ENCODE assay signal across 21 mouse cellular contexts in genomic region chr11:79753491-79753890, GRCm38 (mm10).
DNase-seq lines count a peak whose midpoint lies in the region; ATAC-seq and TF ChIP-seq lines count a peak whose summit lies in the region.
"Had no signal": no experiment of that assay in that cellular context is flagged by ENCODE, and none has a peak within 500 bp of the region (broad histone marks: within the 10 kb centered on the region; RNA-seq: fewer than 3 reads in every experiment).

No protein-coding gene starts in this region.

- no peak overlapping the region for H3K4me2 ChIP-seq in liver, embryonic 13.5 days
- H3K4me2 ChIP-seq in liver, embryonic 11.5 days, result no peak overlapping the region
- H3K4me2 ChIP-seq: forebrain, embryonic 13.5 days; heart, embryonic 13.5 days; hindbrain, embryonic 12.5 days; hindbrain, embryonic 15.5 days had no signal

- peaks cover 31% of the 10 kb centered on the region for H3K4me1 ChIP-seq in liver, embryonic 13.5 days (replicated peaks)
- H3K4me1 ChIP-seq in liver, embryonic 11.5 days (replicated peaks; ENCODE audit: control insufficient read depth, insufficient read depth, low read length), result peaks cover 9% of the 10 kb centered on the region; the same call in 1 of the 2 replicates
- H3K4me1 ChIP-seq in limb, embryonic 10.5 days, result peaks cover 10% of the 10 kb centered on the region
- H3K4me1 ChIP-seq: forebrain, embryonic 13.5 days; hindbrain, embryonic 12.5 days; hindbrain, embryonic 15.5 days had no signal

- H3K9me3 ChIP-seq in liver, embryonic 13.5 days (replicated peaks), result no peaks in the 10 kb centered on the region
- H3K9me3 ChIP-seq in liver, embryonic 11.5 days (ENCODE audit: control insufficient read depth, low read length), result no peaks in the 10 kb centered on the region
- H3K9me3 ChIP-seq in limb, embryonic 10.5 days (replicated peaks), result no peaks in the 10 kb centered on the region
- H3K9me3 ChIP-seq: forebrain, embryonic 10.5 days; forebrain, embryonic 13.5 days; heart, embryonic 10.5 days; heart, embryonic 13.5 days; hindbrain, embryonic 12.5 days; hindbrain, embryonic 15.5 days had no signal

- H3K27ac ChIP-seq in gastrocnemius, adult 2 months, result no peak overlapping the region
- H3K27ac ChIP-seq in liver, embryonic 13.5 days, result no peak overlapping the region
- H3K27ac ChIP-seq in liver, embryonic 11.5 days (ENCODE audit: low read depth, low read length), result no peak overlapping the region
- H3K27ac ChIP-seq in limb, embryonic 10.5 days, result no peak overlapping the region
- H3K27ac ChIP-seq: forebrain, embryonic 10.5 days; forebrain, embryonic 13.5 days; heart, adult 2 months; heart, embryonic 13.5 days; hindbrain, embryonic 12.5 days; hindbrain, embryonic 15.5 days had no signal

- intact Hi-C loops in gastrocnemius, adult 2 months (cut with DNase I), result no loop called here

- 0 out of 2 replicates have a peak, but pooled peaks have one; percentile 7 for ATAC-seq in liver, embryonic 13.5 days (ENCODE audit: low read depth)
- no peak for ATAC-seq in liver, embryonic 11.5 days (replicated peaks; ENCODE audit: low FRiP score)
- ATAC-seq: forebrain, embryonic 13.5 days; forebrain, embryonic 16.5 days had no signal

- 67% methylated on average over 2 of the region's 2 CpGs for WGBS in liver, embryonic 13.5 days (ENCODE audit: insufficient replicate concordance)
- 66% methylated on average over 2 of the region's 2 CpGs for WGBS in liver, embryonic 11.5 days
- 75% methylated on average over 2 of the region's 2 CpGs for WGBS in limb, embryonic 10.5 days

- H3K27me3 ChIP-seq in liver, embryonic 13.5 days, result 0 out of 2 replicates have a peak, but pooled peaks cover 2% of the 10 kb centered on the region
- no peaks in the 10 kb centered on the region for H3K27me3 ChIP-seq in liver, embryonic 11.5 days (replicated peaks; ENCODE audit: control insufficient read depth, insufficient read depth, low read length)
- H3K27me3 ChIP-seq in limb, embryonic 10.5 days (ENCODE audit: low read depth, poor library complexity, severe bottlenecking), result no peaks in the 10 kb centered on the region
- H3K27me3 ChIP-seq: CH12.LX; forebrain, embryonic 13.5 days; heart, embryonic 13.5 days; hindbrain, embryonic 12.5 days; hindbrain, embryonic 15.5 days had no signal

- H3K4me3 ChIP-seq in gastrocnemius, adult 2 months, result no peak overlapping the region
- no peak overlapping the region for H3K4me3 ChIP-seq in liver, embryonic 13.5 days (replicated peaks)
- H3K4me3 ChIP-seq in liver, embryonic 11.5 days (ENCODE audit: low read depth, low read length), result no peak overlapping the region
- H3K4me3 ChIP-seq in limb, embryonic 10.5 days, result no peak overlapping the region
- H3K4me3 ChIP-seq: forebrain, embryonic 10.5 days; forebrain, embryonic 13.5 days; heart, adult 2 months; heart, embryonic 10.5 days; heart, embryonic 13.5 days; hindbrain, embryonic 12.5 days; hindbrain, embryonic 15.5 days had no signal

- H3K9ac ChIP-seq in liver, embryonic 13.5 days, result no peak overlapping the region
- H3K9ac ChIP-seq in liver, embryonic 11.5 days (ENCODE audit: low read depth, low read length), result no peak overlapping the region
- H3K9ac ChIP-seq: forebrain, embryonic 13.5 days; heart, embryonic 13.5 days; hindbrain, embryonic 12.5 days; hindbrain, embryonic 15.5 days had no signal

- TF ChIP-seq CTCF in gastrocnemius, adult 2 months (IDR thresholded peaks at IDR 0.05), result no peak

- H3K36me3 ChIP-seq in liver, embryonic 13.5 days, result no peaks in the 10 kb centered on the region
- no peaks in the 10 kb centered on the region for H3K36me3 ChIP-seq in liver, embryonic 11.5 days (ENCODE audit: control insufficient read depth, insufficient read depth, low read length)
- no peaks in the 10 kb centered on the region for H3K36me3 ChIP-seq in limb, embryonic 10.5 days
- H3K36me3 ChIP-seq: forebrain, embryonic 10.5 days; heart, embryonic 10.5 days; heart, embryonic 13.5 days; hindbrain, embryonic 12.5 days; hindbrain, embryonic 15.5 days had no signal

- DNase-seq in gastrocnemius, adult 2 months, result peak; percentile 4
- DNase-seq in gastrocnemius, adult 18-20 months (ENCODE audit: low spot score), result no peak
- no peak for DNase-seq in liver, embryonic 13.5 days
- DNase-seq in liver, embryonic 11.5 days (ENCODE audit: low spot score), result no peak
- peak; percentile 52 for DNase-seq in R1 (ENCODE audit: low read depth, low spot score)
- no peak for DNase-seq in limb, embryonic 10.5 days (ENCODE audit: low spot score)
- DNase-seq: B cell, adult 2 months; cerebellum, adult 11-12 months; cerebellum, adult 8-10 months; cerebellum, postnatal 10 days; gastrocnemius, postnatal 25 days; heart, adult 2 months; heart, postnatal 14 days had no signal

Comparison
In these comparisons a context has a peak if more than half of its experiments do, and no peak if none do; other contexts are left out.
1. DNase-seq: peak in gastrocnemius, adult 2 months (single experiment) and R1 (single experiment); none in gastrocnemius, adult 18-20 months (single experiment), liver, embryonic 13.5 days (single experiment), liver, embryonic 11.5 days (single experiment) and limb, embryonic 10.5 days (single experiment).